In the genomic region with DNA sequence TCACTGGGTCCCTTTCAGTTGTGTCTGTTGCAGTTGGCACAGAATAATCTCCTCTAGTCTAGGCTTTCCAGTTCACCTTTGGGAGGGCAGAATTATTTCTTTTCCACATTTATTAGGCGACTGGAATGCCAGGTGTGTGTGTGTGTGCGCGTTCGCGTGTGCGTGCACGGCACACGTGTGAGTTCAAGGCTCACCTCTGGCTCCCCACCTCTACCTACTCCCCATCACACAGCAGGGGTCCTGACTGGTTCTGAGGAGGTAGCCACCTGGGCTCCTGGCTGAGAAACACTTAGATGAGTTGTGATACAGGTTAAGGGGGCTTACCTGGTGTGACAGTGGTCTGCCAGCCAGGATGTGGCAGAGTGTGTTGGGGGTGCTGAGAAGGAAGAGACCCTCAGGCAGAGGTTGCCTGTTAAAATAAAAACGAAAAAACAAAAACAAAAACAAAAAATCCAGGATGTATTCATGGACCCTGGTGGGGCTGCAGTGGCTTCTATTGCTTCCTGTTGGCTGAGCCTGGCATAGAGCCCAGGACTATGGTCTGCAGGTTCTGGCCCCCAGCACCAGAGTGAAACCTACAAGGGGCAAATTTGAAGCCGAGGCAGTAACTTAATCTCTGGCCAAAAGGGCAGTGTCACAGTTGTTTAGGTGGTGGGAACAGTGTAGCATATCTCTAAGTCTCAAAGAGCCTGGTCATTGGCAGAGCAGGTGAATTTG, we compare ENCODE assay signal across 9 mouse cellular contexts. TPM values are rescaled to one million over a fixed set of nuclear protein-coding genes. Genes with fewer than 3 reads are reported as not detected.
A peak's percentile ranks its signal among the peaks of the same experiment; 100 is the strongest.
DNase-seq lines count a peak whose midpoint lies in the region; ATAC-seq and TF ChIP-seq lines count a peak whose summit lies in the region.
"Had no signal": no experiment of that assay in that cellular context is flagged by ENCODE, and none has a peak within 500 bp of the region (broad histone marks: within the 10 kb centered on the region; RNA-seq: fewer than 3 reads in every experiment).

No protein-coding gene starts in this region.

- no peaks in the 10 kb centered on the region for H3K9me3 ChIP-seq in lung, embryonic 14.5 days (ENCODE audit: low read depth, low read length)
- no peaks in the 10 kb centered on the region for H3K9me3 ChIP-seq in embryonic facial prominence, embryonic 10.5 days
- no peaks in the 10 kb centered on the region for H3K9me3 ChIP-seq in hindbrain, embryonic 14.5 days (ENCODE audit: control insufficient read depth, low read length)
- H3K9me3 ChIP-seq in neural tube, embryonic 12.5 days = no peaks in the 10 kb centered on the region

- 0 out of 2 replicates have a peak, but pooled peaks have one; percentile 24 for ATAC-seq in lung, embryonic 14.5 days (ENCODE audit: insufficient read depth)
- no peak for ATAC-seq in hindbrain, embryonic 14.5 days (ENCODE audit: low FRiP score)
- ATAC-seq in neural tube, embryonic 12.5 days (ENCODE audit: low FRiP score, low read depth) = no peak

- peaks cover 15% of the 10 kb centered on the region; the same call in 1 of the 2 replicates for H3K27me3 ChIP-seq in lung, embryonic 14.5 days (ENCODE audit: insufficient read depth, low read length)
- peaks cover 49% of the 10 kb centered on the region for H3K27me3 ChIP-seq in embryonic facial prominence, embryonic 10.5 days (replicated peaks; ENCODE audit: low read depth, poor library complexity, severe bottlenecking)
- peaks cover 21% of the 10 kb centered on the region for H3K27me3 ChIP-seq in hindbrain, embryonic 14.5 days (ENCODE audit: control insufficient read depth, insufficient read depth, low read length)
- peaks cover 37% of the 10 kb centered on the region for H3K27me3 ChIP-seq in neural tube, embryonic 12.5 days (replicated peaks)

- no peak overlapping the region for H3K27ac ChIP-seq in lung, embryonic 14.5 days (ENCODE audit: low read depth)
- H3K27ac ChIP-seq in embryonic facial prominence, embryonic 10.5 days (replicated peaks) = no peak overlapping the region
- no peak overlapping the region for H3K27ac ChIP-seq in hindbrain, embryonic 14.5 days
- H3K27ac ChIP-seq in neural tube, embryonic 12.5 days = no peak overlapping the region

- H3K4me2 ChIP-seq in lung, embryonic 14.5 days = peak overlapping the region; percentile 87; the same call in 1 of the 2 replicates
- peak overlapping the region; percentile 98 for H3K4me2 ChIP-seq in hindbrain, embryonic 14.5 days (replicated peaks)
- H3K4me2 ChIP-seq in neural tube, embryonic 12.5 days (replicated peaks) = peak overlapping the region; percentile 96

- 86% methylated on average over 10 of the region's 10 CpGs for WGBS in lung, embryonic 14.5 days
- WGBS in embryonic facial prominence, embryonic 10.5 days = 86% methylated on average over 10 of the region's 10 CpGs
- WGBS in hindbrain, embryonic 14.5 days = 88% methylated on average over 10 of the region's 10 CpGs
- WGBS in neural tube, embryonic 12.5 days = 88% methylated on average over 10 of the region's 10 CpGs

- no peaks in the 10 kb centered on the region for H3K4me1 ChIP-seq in lung, embryonic 14.5 days (ENCODE audit: insufficient read depth)
- H3K4me1 ChIP-seq in embryonic facial prominence, embryonic 10.5 days = peaks cover 14% of the 10 kb centered on the region
- peaks cover 10% of the 10 kb centered on the region; the same call in 1 of the 2 replicates for H3K4me1 ChIP-seq in hindbrain, embryonic 14.5 days (replicated peaks; ENCODE audit: control insufficient read depth, insufficient read depth, low read length)
- peaks cover 11% of the 10 kb centered on the region for H3K4me1 ChIP-seq in neural tube, embryonic 12.5 days

- H3K4me3 ChIP-seq in lung, embryonic 14.5 days (ENCODE audit: low read depth, low read length) = peak overlapping the region; percentile 38; the same call in 1 of the 2 replicates
- H3K4me3 ChIP-seq in embryonic facial prominence, embryonic 10.5 days = peak overlapping the region; percentile 74
- H3K4me3 ChIP-seq in hindbrain, embryonic 14.5 days (replicated peaks; ENCODE audit: low read length) = peak overlapping the region; percentile 46; the same call in 1 of the 2 replicates
- no peak overlapping the region for H3K4me3 ChIP-seq in neural tube, embryonic 12.5 days

- no peak overlapping the region for H3K9ac ChIP-seq in lung, embryonic 14.5 days
- no peak overlapping the region for H3K9ac ChIP-seq in hindbrain, embryonic 14.5 days
- H3K9ac ChIP-seq in neural tube, embryonic 12.5 days = no peak overlapping the region

- H3K36me3 ChIP-seq in lung, embryonic 14.5 days (ENCODE audit: insufficient read depth) = peaks cover 9% of the 10 kb centered on the region
- peaks cover 11% of the 10 kb centered on the region; the same call in 1 of the 2 replicates for H3K36me3 ChIP-seq in embryonic facial prominence, embryonic 10.5 days (replicated peaks)
- H3K36me3 ChIP-seq in hindbrain, embryonic 14.5 days (replicated peaks; ENCODE audit: control insufficient read depth, insufficient read depth) = peaks cover 12% of the 10 kb centered on the region
- no peaks in the 10 kb centered on the region for H3K36me3 ChIP-seq in neural tube, embryonic 12.5 days

- TF ChIP-seq CTCF in lung, embryonic 14.5 days (IDR thresholded peaks at IDR 0.05; ENCODE audit: low read depth) = no peak

- DNase-seq in lung, embryonic 14.5 days = no peak
- no peak for DNase-seq in lung, postnatal 14 days
- no peak for DNase-seq in embryonic facial prominence, embryonic 10.5 days (ENCODE audit: low spot score)
- no peak for DNase-seq in hindbrain, embryonic 14.5 days (ENCODE audit: low spot score)
- DNase-seq in adipocyte (ENCODE audit: low spot score) = no peak
- DNase-seq in adrenal gland, postnatal 25 days = no peak
- DNase-seq in c-Kit-positive CD71-positive TER-119-positive erythroid progenitor cells, embryonic 14.5 days (ENCODE audit: low spot score) = no peak
- DNase-seq: thymus, adult 18-20 months had no signal

RNA-seq across cellular contexts. Expression of a gene that starts 23.3 kb away (rescaled TPM):
- 3.2 and 3.9 TPM in 2 replicates for polyA plus RNA-seq in lung, embryonic 14.5 days (2014; fragmentation: Nextera tagmentation; extraction: Ambion mirVana)
- polyA plus RNA-seq in embryonic facial prominence, embryonic 10.5 days (2016; fragmentation: Nextera tagmentation; extraction: Ambion mirVana) = 1.3 and 2.4 TPM in 2 replicates
- 8.6 and 9.6 TPM in 2 replicates for polyA plus RNA-seq in hindbrain, embryonic 14.5 days (2014; fragmentation: Nextera tagmentation; extraction: Ambion mirVana)
- polyA plus RNA-seq in neural tube, embryonic 12.5 days (2016; fragmentation: Nextera tagmentation; extraction: Ambion mirVana) = 4.8 and 7.1 TPM in 2 replicates
- total RNA-seq in adrenal gland, postnatal 25 days (2021) = 34.3 and 52.2 TPM in 2 replicates

RNA-seq across cellular contexts. Expression of a gene that starts 45.4 kb away (rescaled TPM):
- polyA plus RNA-seq in lung, embryonic 14.5 days (2014; fragmentation: Nextera tagmentation; extraction: Ambion mirVana) = 0.16 TPM in 1 of 2 replicates, not detected in the other
- 0.18 TPM in 1 of 2 replicates, not detected in the other for polyA plus RNA-seq in embryonic facial prominence, embryonic 10.5 days (2016; fragmentation: Nextera tagmentation; extraction: Ambion mirVana)
- polyA plus RNA-seq in hindbrain, embryonic 14.5 days (2014; fragmentation: Nextera tagmentation; extraction: Ambion mirVana) = 1.0 and 1.8 TPM in 2 replicates
- polyA plus RNA-seq in neural tube, embryonic 12.5 days (2016; fragmentation: Nextera tagmentation; extraction: Ambion mirVana) = 1.0 TPM in 2 replicates
- total RNA-seq in adrenal gland, postnatal 25 days (2021) = 0.46 TPM in 1 of 2 replicates, not detected in the other

RNA-seq across cellular contexts. Expression of a gene that starts 45.5 kb away (rescaled TPM):
- polyA plus RNA-seq in lung, embryonic 14.5 days (2014; fragmentation: Nextera tagmentation; extraction: Ambion mirVana) = 12.7 and 14.2 TPM in 2 replicates
- polyA plus RNA-seq in embryonic facial prominence, embryonic 10.5 days (2016; fragmentation: Nextera tagmentation; extraction: Ambion mirVana) = 11.2 and 11.5 TPM in 2 replicates
- polyA plus RNA-seq in hindbrain, embryonic 14.5 days (2014; fragmentation: Nextera tagmentation; extraction: Ambion mirVana) = 20.7 and 22.3 TPM in 2 replicates
- polyA plus RNA-seq in neural tube, embryonic 12.5 days (2016; fragmentation: Nextera tagmentation; extraction: Ambion mirVana) = 15.4 and 15.6 TPM in 2 replicates
- total RNA-seq in adrenal gland, postnatal 25 days (2021) = 21.8 and 22.2 TPM in 2 replicates
